8 mouse cellular contexts compared by ENCODE assay signal in the genomic region with DNA sequence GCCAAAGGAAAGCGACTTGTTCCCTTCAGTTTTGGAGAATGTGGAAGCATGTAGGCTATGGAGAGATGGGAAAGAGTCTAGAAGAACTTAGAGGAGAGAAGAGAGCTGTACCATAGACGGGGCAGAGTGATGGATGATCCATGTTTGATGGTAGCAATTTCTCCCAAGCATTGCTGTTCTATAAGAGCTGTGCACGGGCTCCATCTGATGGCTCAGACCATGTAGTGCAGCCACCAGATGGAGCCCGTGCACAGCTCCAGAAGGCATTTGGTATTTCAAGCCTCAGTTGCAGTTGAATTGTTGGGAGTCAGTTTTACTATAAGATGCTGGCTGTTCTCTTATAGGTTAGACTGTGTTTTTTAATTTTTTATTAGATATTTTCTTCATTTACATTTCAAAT. TPM values are rescaled to one million over a fixed set of nuclear protein-coding genes. Genes with fewer than 3 reads are reported as not detected.
DNase-seq lines count a peak whose midpoint lies in the region; ATAC-seq and TF ChIP-seq lines count a peak whose summit lies in the region.

No protein-coding gene starts in this region.

- WGBS in kidney, embryonic 15.5 days: 22% methylated on average over 4 of the region's 4 CpGs
- WGBS in lung, embryonic 15.5 days: 17% methylated on average over 4 of the region's 4 CpGs

- DNase-seq in gastrocnemius, adult 18-20 months (ENCODE audit: low spot score): peak; percentile 44
- no peak for DNase-seq in gastrocnemius, adult 8-10 months (ENCODE audit: low spot score in 2 of 2)
- peak; percentile 18 for DNase-seq in G1E (ENCODE audit: low spot score)
- peak; percentile 70 for DNase-seq in cerebellum, adult 9-10 months
- DNase-seq in gastrocnemius, postnatal 10 days: peak; percentile 65
- DNase-seq in right cerebral cortex, postnatal 14 days: peak; percentile 75

- no peaks in the 10 kb centered on the region for H3K4me1 ChIP-seq in G1E (ENCODE audit: insufficient read depth, low read depth, low read length)
- no peaks in the 10 kb centered on the region; the same call in 1 of the 2 replicates for H3K4me1 ChIP-seq in kidney, embryonic 15.5 days
- no peaks in the 10 kb centered on the region for H3K4me1 ChIP-seq in lung, embryonic 15.5 days

- H3K4me2 ChIP-seq in kidney, embryonic 15.5 days: no peak overlapping the region
- no peak overlapping the region for H3K4me2 ChIP-seq in lung, embryonic 15.5 days

- H3K27ac ChIP-seq in kidney, embryonic 15.5 days: no peak overlapping the region
- no peak overlapping the region for H3K27ac ChIP-seq in lung, embryonic 15.5 days

- ATAC-seq in G1E (ENCODE audit: extremely low read depth, insufficient number of reproducible peaks, low FRiP score, poor library complexity, severe bottlenecking): no peak
- ATAC-seq in kidney, embryonic 15.5 days (replicated peaks; ENCODE audit: low FRiP score): 0 out of 2 replicates have a peak, but pooled peaks have one; percentile 46
- peak; percentile 55; the same call in 1 of the 2 replicates for ATAC-seq in lung, embryonic 15.5 days (ENCODE audit: borderline replicate concordance, extremely low read depth, low FRiP score, low TSS enrichment)

- no peaks in the 10 kb centered on the region for H3K36me3 ChIP-seq in G1E (replicated peaks)
- H3K36me3 ChIP-seq in kidney, embryonic 15.5 days: peaks cover 20% of the 10 kb centered on the region
- no peaks in the 10 kb centered on the region for H3K36me3 ChIP-seq in lung, embryonic 15.5 days

- no peak overlapping the region for H3K9ac ChIP-seq in kidney, embryonic 15.5 days
- H3K9ac ChIP-seq in lung, embryonic 15.5 days: no peak overlapping the region

- no peak for TF ChIP-seq CTCF in G1E (IDR thresholded peaks at IDR 0.05; ENCODE audit: low read depth, low read length)

- no peak overlapping the region for H3K4me3 ChIP-seq in G1E (ENCODE audit: low read depth, low read length)
- no peak overlapping the region for H3K4me3 ChIP-seq in kidney, embryonic 15.5 days (replicated peaks)
- H3K4me3 ChIP-seq in lung, embryonic 15.5 days: no peak overlapping the region

- no peaks in the 10 kb centered on the region for H3K9me3 ChIP-seq in G1E (replicated peaks)
- H3K9me3 ChIP-seq in kidney, embryonic 15.5 days (replicated peaks): no peaks in the 10 kb centered on the region
- no peaks in the 10 kb centered on the region for H3K9me3 ChIP-seq in lung, embryonic 15.5 days

- H3K27me3 ChIP-seq in G1E (ENCODE audit: insufficient read depth, low read length): no peaks in the 10 kb centered on the region; the same call in 1 of the 2 replicates
- no peaks in the 10 kb centered on the region for H3K27me3 ChIP-seq in kidney, embryonic 15.5 days
- no peaks in the 10 kb centered on the region for H3K27me3 ChIP-seq in lung, embryonic 15.5 days

RNA-seq across cellular contexts. Expression of gene Luzp1, which starts 56.9 kb away (rescaled TPM):
- 10 to 100 TPM; 10.1 to 18.3 TPM for total RNA-seq in gastrocnemius, adult 18-20 months (2021)
- 10 to 100 TPM in 3 of 4 experiments, 1 to 10 TPM in 1; 8.6 to 15.2 (median 13.5) TPM for total RNA-seq in gastrocnemius, adult 8-10 months (2022)
- total RNA-seq in G1E (2014; fragmentation: Nextera tagmentation): not detected in 2 replicates
- 0.06 and 0.33 TPM in 2 replicates for total RNA-seq in G1E (2017)
- polyA plus RNA-seq in G1E (2012): not detected in 2 replicates
- total RNA-seq in gastrocnemius, postnatal 10 days (2021): 10 to 100 TPM; 17.8 to 22.8 TPM
- 134 and 146 TPM in 2 replicates for polyA plus RNA-seq in kidney, embryonic 15.5 days (2015; fragmentation: Nextera tagmentation; extraction: Ambion mirVana)
- polyA plus RNA-seq in lung, embryonic 15.5 days (2015; fragmentation: Nextera tagmentation; extraction: Ambion mirVana): 109 and 121 TPM in 2 replicates

Comparison
In these comparisons a context has a peak if more than half of its experiments do, and no peak if none do; other contexts are left out.
1. DNase-seq: peak in gastrocnemius, adult 18-20 months (single experiment), G1E (single experiment), cerebellum, adult 9-10 months (single experiment), gastrocnemius, postnatal 10 days (single experiment) and right cerebral cortex, postnatal 14 days (single experiment); none in gastrocnemius, adult 8-10 months (0 of 2).
2. RNA of gene Luzp1, which starts 56.9 kb away (total RNA-seq): 17.8 to 22.8 TPM in gastrocnemius, postnatal 10 days, 10.1 to 18.3 TPM in gastrocnemius, adult 18-20 months and 8.6 to 15.2 TPM in gastrocnemius, adult 8-10 months; 0.06 to 0.33 TPM in G1E; every median in the first group is over 4 times any median in the second.